Mouse (Mus musculus): ENCODE measurements around the gene Atp1b3. TPM values are rescaled to one million over a fixed set of nuclear protein-coding genes. Genes with fewer than 3 reads are reported as not detected.

Gene Atp1b3
- polyA plus RNA-seq, 1 experiment from 2014 or later, result 169 TPM

DNA sequence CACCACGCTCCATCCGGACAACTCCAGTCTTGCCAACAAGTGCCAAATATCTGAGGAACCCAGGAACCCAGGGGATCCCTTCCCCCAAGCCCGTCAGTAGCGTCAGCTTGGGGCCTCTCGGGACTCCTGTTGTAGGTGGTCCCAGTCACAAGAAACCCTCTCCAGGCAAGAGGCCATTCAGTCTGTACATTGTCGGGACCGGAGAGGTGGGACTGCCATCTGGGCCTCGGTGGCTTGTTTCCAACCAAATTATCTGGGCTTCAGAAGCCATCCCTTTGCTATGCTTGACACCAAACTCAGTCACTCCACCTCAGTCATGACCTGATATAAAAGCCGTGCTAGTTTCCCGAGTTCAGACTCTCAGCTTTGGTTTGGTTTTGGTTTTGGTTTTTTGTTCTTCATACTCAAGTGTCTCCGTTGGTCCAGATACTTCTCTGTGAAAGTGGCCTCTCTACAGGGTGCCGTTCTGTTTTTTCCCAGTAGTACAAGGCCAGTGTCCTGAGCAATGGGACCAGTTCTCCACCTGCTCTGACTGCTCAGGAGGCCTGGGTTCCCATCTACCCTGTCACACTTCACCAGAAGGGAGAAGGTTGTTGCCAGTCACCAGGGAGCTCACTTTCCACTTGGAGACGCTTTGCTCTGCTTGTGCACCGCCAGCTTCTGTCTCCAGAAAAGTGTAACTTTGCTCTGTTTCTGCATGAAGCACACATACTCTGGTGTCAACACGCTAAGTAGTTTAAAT is 41.7 kb downstream of the Atp1b3 start:
- Histone ChIP-seq H3K9ac (ENCODE audit: low read length) (no peak overlapping the region), H3K9me3 (ENCODE audit: control insufficient read depth, low read length) (no peaks in the 10 kb centered on the region), H3K27ac (ENCODE audit: low read depth, low read length) (no peak overlapping the region), H3K27me3 (ENCODE audit: control insufficient read depth, insufficient read depth, low read length) (no peaks in the 10 kb centered on the region), H3K4me3 (ENCODE audit: low read depth, low read length) (no peak overlapping the region), H3K4me2 (ENCODE audit: low read depth, low read length, severe bottlenecking) (no peak overlapping the region), H3K36me3 (ENCODE audit: control insufficient read depth, insufficient read depth, low read length) (no peaks in the 10 kb centered on the region; the same call in 1 of the 2 replicates), H3K4me1 (replicated peaks; ENCODE audit: control insufficient read depth, insufficient read depth, low read length) (no peaks in the 10 kb centered on the region)
- ATAC-seq (replicated peaks; ENCODE audit: low FRiP score), result no peak
- 95% methylated on average over 15 of the region's 15 CpGs for WGBS
- DNase-seq (ENCODE audit: low spot score), result no peak

DNA sequence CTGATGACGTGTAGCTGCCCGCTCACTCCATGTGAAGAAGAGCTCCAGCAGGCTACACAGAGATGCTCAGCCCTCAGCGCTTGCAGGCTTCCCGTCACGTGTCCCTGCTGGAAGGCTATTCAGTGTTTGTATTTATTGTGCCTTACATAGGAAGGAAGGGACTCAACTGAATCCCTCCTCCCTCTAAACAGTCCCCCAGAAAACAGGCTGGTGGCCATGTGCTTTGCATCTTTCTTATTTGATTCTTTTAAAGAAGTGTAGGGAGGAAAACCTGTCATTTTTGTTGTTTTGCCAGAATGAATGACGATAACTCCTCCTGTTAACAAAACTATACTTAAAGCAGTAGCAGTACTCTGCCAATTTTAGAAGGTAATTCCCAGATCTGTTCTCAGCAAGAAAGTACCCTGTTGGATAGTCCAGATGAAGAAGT is 43.7 kb downstream of the Atp1b3 start:
- DNase-seq (ENCODE audit: low spot score) (no peak), ATAC-seq (replicated peaks; ENCODE audit: low FRiP score) (no peak)
- Histone ChIP-seq H3K4me1 (replicated peaks; ENCODE audit: control insufficient read depth, insufficient read depth, low read length) (no peaks in the 10 kb centered on the region), H3K9me3 (ENCODE audit: control insufficient read depth, low read length) (no peaks in the 10 kb centered on the region), H3K27me3 (ENCODE audit: control insufficient read depth, insufficient read depth, low read length) (no peaks in the 10 kb centered on the region), H3K27ac (ENCODE audit: low read depth, low read length) (no peak overlapping the region), H3K36me3 (ENCODE audit: control insufficient read depth, insufficient read depth, low read length) (no peaks in the 10 kb centered on the region; the same call in 1 of the 2 replicates), H3K9ac (ENCODE audit: low read length) (no peak overlapping the region), H3K4me3 (ENCODE audit: low read depth, low read length) (no peak overlapping the region), H3K4me2 (ENCODE audit: low read depth, low read length, severe bottlenecking) (no peak overlapping the region)
- WGBS, result 94% methylated on average over 6 of the region's 6 CpGs

DNA sequence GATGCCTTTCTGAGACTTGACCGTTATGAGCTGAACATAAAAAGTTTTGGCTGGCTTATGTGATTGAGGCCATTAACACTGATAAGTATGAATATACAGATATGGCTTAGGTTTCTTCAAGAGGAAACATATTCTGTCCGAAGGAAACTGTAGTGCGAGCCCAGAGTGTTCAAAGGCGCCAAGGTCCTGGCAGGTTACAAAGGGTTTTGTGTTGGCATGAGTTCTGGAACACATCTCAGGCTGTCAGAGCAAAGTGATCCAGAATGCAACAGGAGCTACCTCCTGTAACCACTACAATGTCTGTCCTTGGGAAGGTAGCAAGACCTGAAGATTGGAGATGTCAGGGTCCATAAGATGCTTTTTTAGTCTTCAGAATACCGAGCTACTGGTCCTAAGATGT is 44.9 kb downstream of the Atp1b3 start:
- Histone ChIP-seq H3K4me2 (ENCODE audit: low read depth, low read length, severe bottlenecking) (no peak overlapping the region), H3K36me3 (ENCODE audit: control insufficient read depth, insufficient read depth, low read length) (no peaks in the 10 kb centered on the region; the same call in 1 of the 2 replicates), H3K4me1 (replicated peaks; ENCODE audit: control insufficient read depth, insufficient read depth, low read length) (no peaks in the 10 kb centered on the region), H3K9me3 (ENCODE audit: control insufficient read depth, low read length) (no peaks in the 10 kb centered on the region), H3K27ac (ENCODE audit: low read depth, low read length) (no peak overlapping the region), H3K9ac (ENCODE audit: low read length) (no peak overlapping the region), H3K4me3 (ENCODE audit: low read depth, low read length) (no peak overlapping the region), H3K27me3 (ENCODE audit: control insufficient read depth, insufficient read depth, low read length) (no peaks in the 10 kb centered on the region)
- 97% methylated on average over 5 of the region's 5 CpGs for WGBS
- DNase-seq (ENCODE audit: low spot score) (no peak), ATAC-seq (replicated peaks; ENCODE audit: low FRiP score) (no peak)

DNA sequence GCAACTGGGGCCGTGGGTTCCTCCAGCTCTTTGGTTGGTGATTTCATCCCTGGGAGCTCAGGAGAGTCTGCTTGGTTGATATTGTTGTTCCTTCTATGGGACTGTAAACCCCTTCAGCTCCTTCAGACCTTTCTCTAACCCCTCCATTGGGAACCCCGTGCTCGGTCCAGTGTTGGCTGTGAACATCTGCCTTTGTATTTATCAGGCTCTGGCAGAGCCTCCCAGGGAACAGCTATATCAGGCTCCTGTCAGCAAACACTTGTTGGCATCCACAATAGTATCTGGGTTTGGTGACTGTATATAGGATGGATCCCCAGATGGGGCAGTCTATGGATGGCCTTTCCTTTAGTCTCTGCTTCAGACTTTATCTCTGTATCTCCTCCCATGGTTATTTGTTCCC is 52.2 kb downstream of the Atp1b3 start:
- Histone ChIP-seq H3K36me3 (ENCODE audit: control insufficient read depth, insufficient read depth, low read length) (peaks cover 4% of the 10 kb centered on the region; the same call in 1 of the 2 replicates), H3K9me3 (ENCODE audit: control insufficient read depth, low read length) (no peaks in the 10 kb centered on the region), H3K9ac (ENCODE audit: low read length) (no peak overlapping the region), H3K27ac (ENCODE audit: low read depth, low read length) (no peak overlapping the region), H3K4me1 (replicated peaks; ENCODE audit: control insufficient read depth, insufficient read depth, low read length) (no peaks in the 10 kb centered on the region), H3K27me3 (ENCODE audit: control insufficient read depth, insufficient read depth, low read length) (no peaks in the 10 kb centered on the region), H3K4me2 (ENCODE audit: low read depth, low read length, severe bottlenecking) (no peak overlapping the region), H3K4me3 (ENCODE audit: low read depth, low read length) (no peak overlapping the region)
- 88% methylated on average over 3 of the region's 3 CpGs for WGBS
- no peak for DNase-seq (ENCODE audit: low spot score)
- no peak for ATAC-seq (replicated peaks; ENCODE audit: low FRiP score)

DNA sequence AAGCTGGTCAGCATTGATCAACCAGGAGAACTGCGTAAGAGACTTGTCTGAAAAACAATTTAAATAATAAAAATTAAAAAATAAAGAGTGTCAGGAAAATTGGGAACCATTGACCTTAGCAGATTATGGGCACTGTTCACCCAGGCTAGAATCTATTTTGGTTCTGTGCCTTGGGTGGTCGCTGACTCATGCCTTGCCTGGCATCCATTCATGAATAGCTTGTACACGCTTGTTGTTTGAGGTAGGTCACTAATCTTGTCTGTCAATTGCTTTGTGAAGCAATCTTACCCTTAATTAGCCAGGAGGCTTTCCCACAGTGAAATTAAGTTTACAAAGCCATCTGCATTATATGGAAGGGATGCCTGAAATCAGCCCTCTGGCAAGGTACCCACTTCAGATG is 55.4 kb downstream of the Atp1b3 start:
- H3K4me2 ChIP-seq (ENCODE audit: low read depth, low read length, severe bottlenecking), result no peak overlapping the region
- DNase-seq (ENCODE audit: low spot score) (no peak), ATAC-seq (replicated peaks; ENCODE audit: low FRiP score) (no peak)
- WGBS, result 41% methylated on average over 3 of the region's 3 CpGs
- H3K4me3 ChIP-seq (ENCODE audit: low read depth, low read length), result no peak overlapping the region
- peaks cover 6% of the 10 kb centered on the region; the same call in 1 of the 2 replicates for H3K36me3 ChIP-seq (ENCODE audit: control insufficient read depth, insufficient read depth, low read length)
- no peaks in the 10 kb centered on the region for H3K9me3 ChIP-seq (ENCODE audit: control insufficient read depth, low read length)
- no peak overlapping the region for H3K9ac ChIP-seq (ENCODE audit: low read length)
- no peaks in the 10 kb centered on the region for H3K27me3 ChIP-seq (ENCODE audit: control insufficient read depth, insufficient read depth, low read length)
- no peak overlapping the region for H3K27ac ChIP-seq (ENCODE audit: low read depth, low read length)
- H3K4me1 ChIP-seq (replicated peaks; ENCODE audit: control insufficient read depth, insufficient read depth, low read length), result no peaks in the 10 kb centered on the region

DNA sequence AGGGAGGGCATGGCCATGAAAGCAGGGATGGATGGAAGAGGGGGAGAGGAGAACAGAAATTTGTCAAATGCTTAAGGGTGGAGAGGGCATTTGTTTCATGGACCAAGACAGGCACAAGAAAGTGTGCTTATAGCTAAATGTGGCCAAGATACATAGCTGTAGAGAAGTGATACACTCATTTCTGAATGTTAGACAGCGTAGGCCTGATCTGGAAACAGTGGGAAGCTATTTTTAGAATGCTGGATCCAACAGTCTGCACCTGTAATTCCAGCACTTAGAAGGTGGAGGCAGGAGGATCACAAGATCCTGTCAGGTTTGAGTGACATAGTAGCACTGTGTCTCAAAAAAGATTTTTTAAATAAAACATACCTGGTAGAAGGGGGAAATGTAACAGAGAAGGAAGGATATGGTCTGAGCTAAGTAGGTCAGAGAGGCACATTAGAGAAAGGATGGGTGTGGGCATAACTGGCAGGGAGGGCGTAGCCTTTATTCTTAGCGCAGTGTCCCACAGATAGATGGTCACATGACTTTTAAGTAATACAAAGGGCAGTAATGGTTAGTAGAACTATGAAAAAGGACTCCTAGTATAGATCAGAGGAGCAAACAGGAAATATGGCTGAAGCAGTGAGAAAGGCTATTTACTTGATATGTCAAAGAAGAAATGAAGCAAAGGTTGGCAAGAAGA is 64.8 kb downstream of the Atp1b3 start:
- DNase-seq (ENCODE audit: low spot score) (no peak), ATAC-seq (replicated peaks; ENCODE audit: low FRiP score) (no peak)
- H3K36me3 ChIP-seq (ENCODE audit: control insufficient read depth, insufficient read depth, low read length), result peaks cover 7% of the 10 kb centered on the region
- H3K4me3 ChIP-seq (ENCODE audit: low read depth, low read length), result no peak overlapping the region
- H3K4me1 ChIP-seq (replicated peaks; ENCODE audit: control insufficient read depth, insufficient read depth, low read length), result no peaks in the 10 kb centered on the region
- no peaks in the 10 kb centered on the region for H3K9me3 ChIP-seq (ENCODE audit: control insufficient read depth, low read length)
- no peak overlapping the region for H3K27ac ChIP-seq (ENCODE audit: low read depth, low read length)
- no peak overlapping the region for H3K4me2 ChIP-seq (ENCODE audit: low read depth, low read length, severe bottlenecking)
- WGBS, result 92% methylated on average over 3 of the region's 3 CpGs
- H3K9ac ChIP-seq (ENCODE audit: low read length), result no peak overlapping the region
- no peaks in the 10 kb centered on the region for H3K27me3 ChIP-seq (ENCODE audit: control insufficient read depth, insufficient read depth, low read length)

DNA sequence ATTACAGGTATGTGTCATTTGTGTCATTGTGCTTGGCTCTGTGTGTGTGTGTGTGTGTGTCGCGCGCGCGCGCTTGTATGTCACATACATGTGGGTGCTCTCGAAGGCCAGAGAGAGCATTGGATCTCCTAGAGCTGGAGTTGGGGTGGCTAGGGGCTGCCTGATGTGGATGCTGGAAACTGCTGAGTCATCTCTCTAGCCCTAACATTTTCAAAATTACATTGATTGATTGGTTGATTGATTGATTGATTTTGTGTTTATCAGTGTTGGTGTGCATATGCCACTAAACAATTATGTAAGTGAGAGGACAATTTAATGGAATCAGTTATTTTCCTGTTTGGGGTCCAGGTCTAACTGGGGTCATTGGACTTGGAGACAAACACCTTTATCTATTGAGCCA is 72.1 kb downstream of the Atp1b3 start:
- Histone ChIP-seq H3K36me3 (ENCODE audit: control insufficient read depth, insufficient read depth, low read length) (peaks cover 4% of the 10 kb centered on the region; the same call in 1 of the 2 replicates), H3K4me3 (ENCODE audit: low read depth, low read length) (no peak overlapping the region), H3K9me3 (ENCODE audit: control insufficient read depth, low read length) (no peaks in the 10 kb centered on the region), H3K27me3 (ENCODE audit: control insufficient read depth, insufficient read depth, low read length) (no peaks in the 10 kb centered on the region), H3K4me2 (ENCODE audit: low read depth, low read length, severe bottlenecking) (no peak overlapping the region), H3K4me1 (replicated peaks; ENCODE audit: control insufficient read depth, insufficient read depth, low read length) (no peaks in the 10 kb centered on the region), H3K27ac (ENCODE audit: low read depth, low read length) (no peak overlapping the region), H3K9ac (ENCODE audit: low read length) (no peak overlapping the region)
- no peak for ATAC-seq (replicated peaks; ENCODE audit: low FRiP score)
- WGBS, result 97% methylated on average over 7 of the region's 7 CpGs
- no peak for DNase-seq (ENCODE audit: low spot score)

DNA sequence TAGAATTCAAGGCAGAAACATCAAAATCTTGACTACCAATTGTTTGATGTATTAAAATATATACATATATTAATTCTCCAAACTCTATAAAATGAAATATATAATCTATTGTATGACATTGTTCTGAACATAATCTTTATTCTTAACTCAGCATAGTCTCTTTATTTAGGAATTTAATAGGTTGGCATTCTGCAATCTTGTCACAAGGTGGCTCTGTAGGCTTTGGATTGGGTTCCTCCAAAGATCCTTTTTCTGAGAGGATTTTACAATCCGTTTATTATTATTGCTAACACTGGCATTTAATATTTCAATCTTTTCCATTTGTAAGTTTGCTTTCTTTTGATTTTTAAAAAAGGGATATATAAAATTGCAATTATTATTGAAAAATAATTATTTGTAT is 79.3 kb downstream of the Atp1b3 start:
- no peak overlapping the region for H3K4me3 ChIP-seq (ENCODE audit: low read depth, low read length)
- H3K27ac ChIP-seq (ENCODE audit: low read depth, low read length), result no peak overlapping the region
- no peak overlapping the region for H3K9ac ChIP-seq (ENCODE audit: low read length)
- H3K4me2 ChIP-seq (ENCODE audit: low read depth, low read length, severe bottlenecking), result no peak overlapping the region
- DNase-seq (ENCODE audit: low spot score) (no peak), ATAC-seq (replicated peaks; ENCODE audit: low FRiP score) (no peak)
- H3K9me3 ChIP-seq (ENCODE audit: control insufficient read depth, low read length), result no peaks in the 10 kb centered on the region
- no peaks in the 10 kb centered on the region for H3K27me3 ChIP-seq (ENCODE audit: control insufficient read depth, insufficient read depth, low read length)
- H3K4me1 ChIP-seq (replicated peaks; ENCODE audit: control insufficient read depth, insufficient read depth, low read length), result no peaks in the 10 kb centered on the region
- WGBS, result 40% methylated on average over 1 of the region's 1 CpGs
- H3K36me3 ChIP-seq (ENCODE audit: control insufficient read depth, insufficient read depth, low read length), result no peaks in the 10 kb centered on the region

All from forebrain, embryonic 11.5 days (tissue).